In the genomic region with DNA sequence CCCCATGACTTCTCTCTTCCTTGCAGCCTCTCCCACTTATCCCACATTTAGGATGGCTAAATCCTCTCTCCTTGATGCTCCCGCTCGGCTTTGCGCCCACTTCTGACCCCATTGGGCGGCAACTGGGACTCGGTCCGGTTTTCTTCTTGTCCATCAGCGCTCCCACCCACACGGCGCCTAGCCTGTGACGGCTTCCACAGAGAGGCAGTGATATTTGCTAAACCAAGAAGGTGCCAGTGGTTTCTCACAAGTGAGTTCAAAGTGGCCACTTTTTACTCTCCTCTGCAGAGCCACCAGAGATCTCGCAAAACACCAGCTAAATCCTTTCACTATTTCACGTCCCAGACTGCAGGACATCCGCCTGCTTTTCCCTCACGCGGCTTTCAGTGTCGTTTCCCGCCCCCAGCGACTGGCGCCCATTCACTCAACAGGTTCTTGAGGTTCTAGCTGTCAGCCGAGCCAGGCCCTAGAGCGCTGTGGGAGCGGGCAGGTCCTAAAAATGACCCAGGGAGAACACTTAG, we compare ENCODE assay signal across 8 mouse cellular contexts. TPM values are rescaled to one million over a fixed set of nuclear protein-coding genes. Genes with fewer than 3 reads are reported as not detected.
DNase-seq lines count a peak whose midpoint lies in the region; ATAC-seq and TF ChIP-seq lines count a peak whose summit lies in the region.

No protein-coding gene starts in this region.

- TF ChIP-seq CTCF in C2C12 (IDR thresholded peaks at IDR 0.05; ENCODE audit: control insufficient read depth, insufficient read depth, insufficient read length), result no peak

- H3ac ChIP-seq in C2C12 (ENCODE audit: control insufficient read depth, insufficient read length, low read depth), result peak overlapping the region; percentile 52

- H3K9me3 ChIP-seq in embryonic facial prominence, embryonic 11.5 days (replicated peaks; ENCODE audit: control insufficient read depth, low read length), result no peaks in the 10 kb centered on the region
- no peaks in the 10 kb centered on the region for H3K9me3 ChIP-seq in heart, embryonic 11.5 days (replicated peaks; ENCODE audit: control insufficient read depth, low read length)
- no peaks in the 10 kb centered on the region for H3K9me3 ChIP-seq in kidney, embryonic 16.5 days (ENCODE audit: low read length)

- H3K4me2 ChIP-seq in embryonic facial prominence, embryonic 11.5 days (ENCODE audit: low read depth, low read length), result peak overlapping the region; percentile 83
- peak overlapping the region; percentile 91 for H3K4me2 ChIP-seq in heart, embryonic 11.5 days
- peak overlapping the region; percentile 93 for H3K4me2 ChIP-seq in kidney, embryonic 16.5 days (replicated peaks; ENCODE audit: low read depth, low read length)

- H3K27ac ChIP-seq in embryonic facial prominence, embryonic 11.5 days (replicated peaks; ENCODE audit: low read depth, low read length), result peak overlapping the region; percentile 73
- peak overlapping the region; percentile 81 for H3K27ac ChIP-seq in heart, embryonic 11.5 days (ENCODE audit: low read depth, low read length)
- peak overlapping the region; percentile 95 for H3K27ac ChIP-seq in kidney, embryonic 16.5 days (ENCODE audit: low read length)

- no peaks in the 10 kb centered on the region for H3K27me3 ChIP-seq in C2C12 (ENCODE audit: control insufficient read depth, insufficient read depth, insufficient read length)
- no peaks in the 10 kb centered on the region for H3K27me3 ChIP-seq in embryonic facial prominence, embryonic 11.5 days (ENCODE audit: control insufficient read depth, insufficient read depth, low read length)
- H3K27me3 ChIP-seq in heart, embryonic 11.5 days (ENCODE audit: control insufficient read depth, insufficient read depth, low read length), result peaks cover under 1% of the 10 kb centered on the region
- H3K27me3 ChIP-seq in kidney, embryonic 16.5 days (ENCODE audit: insufficient read depth, low read length), result 0 out of 2 replicates have a peak, but pooled peaks cover 5% of the 10 kb centered on the region

- no peaks in the 10 kb centered on the region for H3K79me3 ChIP-seq in C2C12 (ENCODE audit: low read depth)

- ATAC-seq in embryonic facial prominence, embryonic 11.5 days (replicated peaks; ENCODE audit: insufficient number of reproducible peaks, low FRiP score, low TSS enrichment, low read depth), result no peak
- ATAC-seq in heart, embryonic 11.5 days (replicated peaks; ENCODE audit: insufficient number of reproducible peaks, low FRiP score, low TSS enrichment), result no peak
- no peak for ATAC-seq in kidney, embryonic 16.5 days (ENCODE audit: low FRiP score, low TSS enrichment)

- H3K9ac ChIP-seq in embryonic facial prominence, embryonic 11.5 days (replicated peaks; ENCODE audit: low read length), result peak overlapping the region; percentile 66
- H3K9ac ChIP-seq in heart, embryonic 11.5 days (ENCODE audit: low read depth, low read length), result peak overlapping the region; percentile 74
- H3K9ac ChIP-seq in kidney, embryonic 16.5 days (replicated peaks; ENCODE audit: low read length), result peak overlapping the region; percentile 80

- H3K4me1 ChIP-seq in embryonic facial prominence, embryonic 11.5 days (ENCODE audit: control insufficient read depth, insufficient read depth, low read length), result no peaks in the 10 kb centered on the region
- no peaks in the 10 kb centered on the region for H3K4me1 ChIP-seq in heart, embryonic 11.5 days (ENCODE audit: control insufficient read depth, insufficient read depth, low read length)
- H3K4me1 ChIP-seq in kidney, embryonic 16.5 days (ENCODE audit: insufficient read depth, low read length), result peaks cover 17% of the 10 kb centered on the region; the same call in 1 of the 2 replicates

- peak overlapping the region; percentile 59 for H3K4me3 ChIP-seq in C2C12 (ENCODE audit: insufficient read depth, poor library complexity, severe bottlenecking)
- peak overlapping the region; percentile 67 for H3K4me3 ChIP-seq in embryonic facial prominence, embryonic 11.5 days (ENCODE audit: low read depth, low read length)
- H3K4me3 ChIP-seq in heart, embryonic 11.5 days (ENCODE audit: low read depth, low read length), result peak overlapping the region; percentile 76
- peak overlapping the region; percentile 84 for H3K4me3 ChIP-seq in kidney, embryonic 16.5 days (ENCODE audit: low read length)

- no peaks in the 10 kb centered on the region for H3K79me2 ChIP-seq in C2C12 (ENCODE audit: control insufficient read depth, insufficient read depth)

- 0% methylated on average over 22 of the region's 22 CpGs for WGBS in embryonic facial prominence, embryonic 11.5 days
- WGBS in heart, embryonic 11.5 days (ENCODE audit: insufficient replicate concordance), result 0% methylated on average over 22 of the region's 22 CpGs
- WGBS in kidney, embryonic 16.5 days, result under 1% methylated on average over 22 of the region's 22 CpGs

- DNase-seq in T-cell, adult 2 months (ENCODE audit: low spot score), result peak; percentile 50
- peak; percentile 67 for DNase-seq in embryonic facial prominence, embryonic 11.5 days (ENCODE audit: low spot score)
- DNase-seq in lung, postnatal 25 days (ENCODE audit: low spot score), result peak; percentile 21
- DNase-seq in right cerebral cortex, postnatal 10 days (ENCODE audit: low spot score in 2 of 2), result peak; percentile 63
- no peak for DNase-seq in left cerebral cortex, adult 11 months (ENCODE audit: low spot score)

- no peaks in the 10 kb centered on the region for H3K36me3 ChIP-seq in C2C12 (ENCODE audit: control insufficient read depth, insufficient read depth)
- H3K36me3 ChIP-seq in embryonic facial prominence, embryonic 11.5 days (replicated peaks; ENCODE audit: control insufficient read depth, insufficient read depth, low read depth, low read length), result no peaks in the 10 kb centered on the region
- H3K36me3 ChIP-seq in heart, embryonic 11.5 days (ENCODE audit: control insufficient read depth, insufficient read depth, low read length), result no peaks in the 10 kb centered on the region
- no peaks in the 10 kb centered on the region for H3K36me3 ChIP-seq in kidney, embryonic 16.5 days (ENCODE audit: insufficient read depth, low read length)

TF ChIP-seq in C2C12, 6 proteins besides CTCF, POLR2A, EP300 and RAD21:
- peak; percentile 44 for TF ChIP-seq MAX (IDR thresholded peaks at IDR 0.05)
- no peak for TF ChIP-seq CEBPB (IDR thresholded peaks at IDR 0.05; ENCODE audit: low read depth)
TF ChIP-seq in C2C12: peak in this region for 1.

RNA-seq across cellular contexts. Expression of gene Shf, which starts 7.1 kb away (rescaled TPM):
- polyA plus RNA-seq in C2C12 (2012; fragmentation: generic; extraction: Trizol), result 38.7 TPM
- polyA plus RNA-seq in embryonic facial prominence, embryonic 11.5 days (2014; fragmentation: Nextera tagmentation; extraction: Ambion mirVana), result 7.5 and 8.6 TPM in 2 replicates
- polyA plus RNA-seq in heart, embryonic 11.5 days (2014; fragmentation: Nextera tagmentation; extraction: Ambion mirVana), result 3.7 and 3.8 TPM in 2 replicates
- polyA plus RNA-seq in kidney, embryonic 16.5 days (2015; fragmentation: Nextera tagmentation; extraction: Ambion mirVana), result 2.0 and 2.3 TPM in 2 replicates

RNA-seq across cellular contexts. Expression of gene Slc28a2, which starts 50.2 kb away (rescaled TPM):
- polyA plus RNA-seq in C2C12 (2012; fragmentation: generic; extraction: Trizol), result 0.01 TPM
- 0.15 and 0.28 TPM in 2 replicates for polyA plus RNA-seq in embryonic facial prominence, embryonic 11.5 days (2014; fragmentation: Nextera tagmentation; extraction: Ambion mirVana)
- polyA plus RNA-seq in heart, embryonic 11.5 days (2014; fragmentation: Nextera tagmentation; extraction: Ambion mirVana), result 0.27 TPM in 2 replicates
- 0.60 TPM in 2 replicates for polyA plus RNA-seq in kidney, embryonic 16.5 days (2015; fragmentation: Nextera tagmentation; extraction: Ambion mirVana)
